Mouse (Mus musculus): ENCODE data around the gene Muc1. TPM values are rescaled to one million over a fixed set of nuclear protein-coding genes. Genes with fewer than 3 reads are reported as not detected.

Muc1 gene
- polyA plus RNA-seq, 1 experiment from 2014 or later: 64.2 TPM

DNA sequence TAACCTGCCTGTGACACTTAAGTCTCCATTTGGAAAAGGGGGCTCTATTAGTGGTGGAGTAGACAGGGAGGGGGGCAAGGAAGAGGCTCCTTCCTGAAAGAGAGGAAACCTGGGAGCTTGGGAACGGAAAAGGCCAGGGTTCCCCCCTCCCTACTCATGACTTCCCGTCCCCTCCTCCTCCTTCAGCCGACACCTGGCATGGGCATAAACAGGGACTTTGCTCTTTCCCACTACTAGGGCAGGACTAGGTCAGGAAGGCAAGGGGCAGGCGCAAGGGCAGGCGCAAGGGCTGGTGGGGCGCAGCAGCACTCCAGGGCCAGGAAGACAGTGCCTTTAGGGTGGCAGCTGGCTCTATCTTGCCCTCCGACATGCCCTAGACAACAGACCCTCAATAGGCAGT, 49.2 kb downstream of the Muc1 start:
- Histone ChIP-seq H3K4me2 (peak overlapping the region; percentile 96), H3K9me3 (no peaks in the 10 kb centered on the region), H3K36me3 (peaks cover 7% of the 10 kb centered on the region; the same call in 1 of the 2 replicates), H3K9ac (peak overlapping the region; percentile 73; the same call in 1 of the 2 replicates), H3K27ac (peak overlapping the region; percentile 90), H3K4me3 (replicated peaks) (peak overlapping the region; percentile 64), H3K4me1 (peaks cover 42% of the 10 kb centered on the region), H3K27me3 (replicated peaks) (no peaks in the 10 kb centered on the region)
- 36% methylated on average over 7 of the region's 7 CpGs for WGBS
- ATAC-seq (ENCODE audit: insufficient read depth, low FRiP score, low read depth): peak; percentile 11; the same call in 1 of the 2 replicates

DNA sequence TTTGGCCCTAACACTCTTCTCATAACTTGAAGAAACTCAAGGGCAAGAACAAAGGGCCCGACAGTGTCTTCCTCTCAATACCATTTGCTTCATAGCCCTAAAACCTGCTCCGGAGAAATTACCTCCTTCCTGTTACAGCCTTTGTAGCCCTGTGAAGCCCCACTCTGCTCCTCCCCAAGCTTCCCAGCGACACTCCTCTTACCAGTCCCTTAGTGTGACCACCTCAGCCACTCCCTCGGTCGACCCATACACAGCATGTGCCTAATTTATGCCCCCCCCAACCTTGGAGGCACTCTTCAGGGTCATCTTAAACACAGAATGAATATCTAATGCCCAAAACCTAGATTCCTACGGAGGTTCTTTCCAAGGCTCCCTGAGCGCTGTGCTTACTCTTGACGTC, 49.8 kb downstream of the Muc1 start:
- Histone ChIP-seq H3K4me2 (peak overlapping the region; percentile 96), H3K27ac (peak overlapping the region; percentile 90), H3K4me3 (replicated peaks) (peak overlapping the region; percentile 64), H3K27me3 (replicated peaks) (no peaks in the 10 kb centered on the region), H3K4me1 (peaks cover 42% of the 10 kb centered on the region), H3K9ac (peak overlapping the region; percentile 73; the same call in 1 of the 2 replicates), H3K9me3 (no peaks in the 10 kb centered on the region), H3K36me3 (peaks cover 7% of the 10 kb centered on the region; the same call in 1 of the 2 replicates)
- WGBS: 15% methylated on average over 8 of the region's 8 CpGs
- no peak for ATAC-seq (ENCODE audit: insufficient read depth, low FRiP score, low read depth)

DNA sequence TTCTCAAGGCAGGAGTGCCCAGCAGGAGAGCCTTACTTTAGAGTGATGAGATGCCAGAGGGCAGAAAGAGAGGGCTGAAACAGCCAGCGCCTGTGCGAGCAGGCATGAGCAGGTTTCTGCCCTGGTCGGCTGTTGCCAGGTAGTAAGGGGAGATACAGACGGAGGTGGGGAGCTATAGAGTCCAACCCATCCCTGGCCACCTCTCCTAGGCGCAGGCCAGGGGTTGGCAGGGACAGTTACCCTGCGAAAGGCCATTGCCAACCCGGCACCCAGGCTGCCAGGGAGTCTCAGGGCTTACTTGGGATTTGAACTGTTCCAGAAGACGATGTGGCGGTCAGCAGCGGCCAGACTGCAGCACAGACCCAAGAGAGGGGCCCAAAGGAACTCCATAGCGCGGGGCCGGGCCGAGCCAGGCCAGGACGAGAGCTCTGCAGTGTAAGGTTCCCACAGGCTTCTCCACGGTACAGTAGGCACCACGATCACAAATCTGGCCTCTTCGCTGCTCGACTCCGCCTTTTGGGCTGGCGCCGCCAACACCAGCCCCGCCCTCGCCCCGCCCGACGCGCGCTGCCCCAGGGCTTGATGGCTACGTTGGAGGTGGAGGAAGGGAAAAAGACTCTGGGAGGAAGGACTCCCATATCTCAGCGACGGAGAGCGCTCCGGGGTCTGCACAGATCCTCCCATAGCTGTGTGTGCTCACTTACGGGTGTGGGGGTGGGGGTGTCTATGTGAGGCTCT, 50.5 kb downstream of the Muc1 start:
- Histone ChIP-seq H3K9me3 (no peaks in the 10 kb centered on the region), H3K27me3 (replicated peaks) (no peaks in the 10 kb centered on the region), H3K36me3 (peaks cover 7% of the 10 kb centered on the region; the same call in 1 of the 2 replicates), H3K4me2 (peak overlapping the region; percentile 96), H3K27ac (peak overlapping the region; percentile 90), H3K9ac (peak overlapping the region; percentile 73), H3K4me3 (replicated peaks) (peak overlapping the region; percentile 64), H3K4me1 (peaks cover 42% of the 10 kb centered on the region)
- peak; percentile 69 for ATAC-seq (ENCODE audit: insufficient read depth, low FRiP score, low read depth)
- WGBS: under 1% methylated on average over 35 of the region's 35 CpGs

DNA sequence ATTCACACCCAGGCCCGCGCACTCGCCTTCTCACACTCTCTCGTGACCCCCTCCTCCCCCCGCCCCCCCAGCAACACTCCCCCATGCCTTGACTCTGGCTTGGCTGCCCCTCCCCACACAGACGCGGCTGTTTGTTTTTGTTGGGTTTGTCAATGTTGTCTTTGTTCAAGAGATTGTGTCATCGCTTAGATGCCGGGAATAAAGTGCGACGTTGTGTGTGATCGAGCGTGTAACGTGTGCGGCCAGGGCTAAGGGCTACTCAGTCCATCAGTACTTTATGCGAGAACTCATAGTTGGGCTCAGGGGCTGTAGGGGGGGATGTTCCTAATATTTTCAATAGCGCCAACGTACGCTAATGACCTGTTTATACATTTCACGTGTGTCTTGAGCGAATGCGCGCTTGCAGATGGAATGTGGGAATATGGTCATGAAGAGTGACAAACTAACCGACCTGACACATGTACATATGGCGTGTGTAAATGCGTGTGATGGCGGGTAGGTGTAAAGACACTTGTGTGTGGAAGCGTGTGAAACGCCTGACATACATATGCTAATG, 51.3 kb downstream of the Muc1 start:
- Histone ChIP-seq H3K27ac (peak overlapping the region; percentile 93), H3K36me3 (peaks cover 3% of the 10 kb centered on the region; the same call in 1 of the 2 replicates), H3K27me3 (replicated peaks) (no peaks in the 10 kb centered on the region), H3K4me2 (peak overlapping the region; percentile 96), H3K9ac (0 out of 2 replicates have a peak overlapping the region, but pooled peaks have one; percentile 73), H3K4me3 (replicated peaks) (peak overlapping the region; percentile 64), H3K4me1 (peaks cover 42% of the 10 kb centered on the region), H3K9me3 (no peaks in the 10 kb centered on the region)
- no peak for ATAC-seq (ENCODE audit: insufficient read depth, low FRiP score, low read depth)
- 1% methylated on average over 29 of the region's 29 CpGs for WGBS

DNA sequence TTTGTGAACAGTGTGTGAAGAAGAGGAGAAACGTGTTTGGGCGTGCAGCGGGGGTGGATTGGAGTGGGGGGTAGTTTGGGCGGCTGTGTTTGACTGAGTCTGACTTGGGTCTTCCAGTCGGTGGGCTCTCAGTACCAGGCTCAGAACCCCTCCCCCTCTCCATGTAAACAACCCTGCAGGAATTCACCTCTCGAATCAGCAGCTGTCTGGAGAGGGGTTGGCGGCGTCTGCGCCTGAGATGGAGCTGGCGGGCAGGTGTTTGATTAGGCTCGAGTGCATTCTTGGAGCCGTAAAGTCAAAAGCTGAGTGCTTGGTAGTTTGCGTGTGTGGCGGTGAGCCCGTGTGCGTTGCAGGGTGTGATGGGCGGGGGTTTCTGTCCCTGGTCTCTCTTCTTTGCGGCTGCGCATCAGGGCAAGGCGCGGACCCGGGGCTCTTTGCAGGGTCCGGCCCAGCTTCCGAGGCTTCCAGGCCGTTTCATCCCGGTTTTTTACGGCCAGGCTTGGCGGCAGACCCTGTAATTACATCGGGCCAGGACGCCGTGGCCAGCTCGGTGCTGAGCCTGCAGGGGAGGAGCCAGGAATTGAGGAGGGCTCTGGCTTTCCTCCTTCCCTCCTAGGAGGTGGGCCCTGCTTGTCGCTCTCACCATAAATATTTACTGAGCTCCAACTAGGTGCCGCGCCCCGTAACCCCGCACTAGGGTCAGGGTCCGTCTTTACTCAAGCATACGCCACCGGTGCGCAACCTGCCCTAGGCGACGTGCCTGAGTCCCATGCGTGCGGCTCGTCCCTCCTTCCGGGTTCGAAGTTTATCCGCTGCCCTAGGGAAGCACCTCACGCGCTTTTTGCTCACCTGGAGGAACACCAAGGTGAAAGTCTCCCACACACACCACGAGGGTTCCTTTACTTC, 52.0 kb downstream of the Muc1 start, which contains the start of gene Efna1:
TSS of gene Efna1 (minus strand) at position 537 of the 906 bp plus-strand sequence.
- under 1% methylated on average over 52 of the region's 52 CpGs for WGBS
- peak within 1 kb of the TSS; percentile 96 for H3K4me2 ChIP-seq
- H3K36me3 ChIP-seq: no peaks in the 10 kb centered on the region
- peaks cover 42% of the 10 kb centered on the region for H3K4me1 ChIP-seq
- peak within 1 kb of the TSS; percentile 73; the same call in 1 of the 2 replicates for H3K9ac ChIP-seq
- ATAC-seq (ENCODE audit: insufficient read depth, low FRiP score, low read depth): peak; percentile 61
- no peaks in the 10 kb centered on the region for H3K9me3 ChIP-seq
- H3K27me3 ChIP-seq (replicated peaks): no peaks in the 10 kb centered on the region
- H3K27ac ChIP-seq: peak within 1 kb of the TSS; percentile 93
- peak within 1 kb of the TSS; percentile 64 for H3K4me3 ChIP-seq (replicated peaks)

DNA sequence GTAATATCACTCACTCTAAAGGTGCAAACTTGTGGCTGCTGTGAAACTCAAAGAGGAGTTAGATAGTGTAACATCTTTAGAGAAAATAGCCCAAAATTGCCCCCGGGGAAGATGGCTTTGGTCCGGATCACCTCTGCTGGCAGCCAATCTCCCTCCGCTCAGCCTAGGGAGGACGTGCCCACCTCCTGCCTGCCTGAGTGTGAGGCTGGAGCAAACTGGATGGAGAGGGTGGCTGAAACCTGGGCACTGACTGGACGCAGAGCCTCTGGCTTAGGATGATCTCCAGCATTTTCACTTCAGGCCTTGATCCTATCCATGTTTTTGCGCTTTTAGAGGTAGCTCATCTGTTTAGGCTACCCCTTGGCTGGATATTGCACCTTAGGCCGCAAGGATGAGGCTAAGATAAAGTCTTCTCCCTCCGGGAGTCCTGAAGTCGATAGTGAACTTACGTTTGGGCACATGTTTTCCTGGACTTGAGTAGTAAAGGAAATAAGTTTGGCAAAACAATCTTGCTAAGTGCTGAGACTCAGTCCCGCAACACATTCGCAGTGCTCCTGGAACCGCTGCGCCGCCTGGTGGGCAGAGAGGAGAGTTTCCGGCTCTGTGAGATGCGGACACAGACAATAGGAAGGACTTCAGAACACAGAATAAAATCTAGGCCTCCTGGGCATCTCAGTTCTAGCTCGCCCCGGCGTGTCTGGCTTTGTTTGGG, 52.9 kb downstream of the Muc1 start:
- no peak overlapping the region for H3K9ac ChIP-seq
- peaks cover 42% of the 10 kb centered on the region for H3K4me1 ChIP-seq
- H3K4me2 ChIP-seq: peak overlapping the region; percentile 96
- no peaks in the 10 kb centered on the region for H3K36me3 ChIP-seq
- no peaks in the 10 kb centered on the region for H3K9me3 ChIP-seq
- ATAC-seq (ENCODE audit: insufficient read depth, low FRiP score, low read depth): no peak
- H3K27ac ChIP-seq: peak overlapping the region; percentile 93
- no peaks in the 10 kb centered on the region for H3K27me3 ChIP-seq (replicated peaks)
- H3K4me3 ChIP-seq (replicated peaks): peak overlapping the region; percentile 64
- WGBS: 15% methylated on average over 20 of the region's 20 CpGs

DNA sequence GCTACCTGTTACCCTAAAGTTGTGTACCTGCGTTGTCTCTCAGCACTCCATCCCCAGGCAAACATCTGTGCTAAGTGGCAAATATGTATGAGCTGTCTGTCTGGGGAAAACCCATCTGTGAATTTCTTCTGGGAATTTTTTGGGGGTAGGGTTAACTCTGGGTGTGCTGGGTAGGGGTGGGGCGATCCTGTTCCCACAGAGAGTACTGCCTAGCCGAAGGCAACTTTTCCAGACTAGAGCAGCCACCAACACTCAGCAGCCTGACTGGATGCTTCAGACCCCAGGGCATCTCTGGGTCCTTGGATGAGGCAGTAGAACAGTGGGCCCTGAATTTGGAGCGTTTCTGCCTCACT, 53.4 kb downstream of the Muc1 start:
- H3K27ac ChIP-seq: no peak overlapping the region
- no peak overlapping the region for H3K9ac ChIP-seq
- 23% methylated on average over 4 of the region's 4 CpGs for WGBS
- H3K4me3 ChIP-seq (replicated peaks): no peak overlapping the region
- H3K4me2 ChIP-seq: no peak overlapping the region
- no peaks in the 10 kb centered on the region for H3K36me3 ChIP-seq
- ATAC-seq (ENCODE audit: insufficient read depth, low FRiP score, low read depth): no peak
- H3K27me3 ChIP-seq (replicated peaks): no peaks in the 10 kb centered on the region
- H3K4me1 ChIP-seq: peaks cover 38% of the 10 kb centered on the region
- H3K9me3 ChIP-seq: no peaks in the 10 kb centered on the region

MicroRNAs within 50 kb of the gene (microRNA counts, 519-probe panel; counts per million panel counts)
- not detected for microRNA mmu-miR-92b

Small RNA genes lying within 50 kb of the gene (microRNA-seq; reads per million reads assigned to microRNA genes)
- gene Mir92b: 214 reads per million, percentile 60 among the genes with 10 or more reads in this experiment

Other genes starting within 250 kb of the Muc1 start
- gene Rusc1, start 135.7 kb upstream of the Muc1 start, polyA plus RNA-seq (2015; fragmentation: Nextera tagmentation; extraction: Ambion mirVana): 20.3 and 21.0 TPM in 2 replicates
- gene Gm43738, start 128.0 kb upstream of the Muc1 start, polyA plus RNA-seq (2015; fragmentation: Nextera tagmentation; extraction: Ambion mirVana): not detected in 2 replicates
- 324 and 331 TPM in 2 replicates for gene Fdps, start 127.1 kb upstream of the Muc1 start, polyA plus RNA-seq (2015; fragmentation: Nextera tagmentation; extraction: Ambion mirVana)
- gene Pklr, start 92.9 kb upstream of the Muc1 start, polyA plus RNA-seq (2015; fragmentation: Nextera tagmentation; extraction: Ambion mirVana): 16.4 and 19.9 TPM in 2 replicates
- gene Hcn3, start 68.9 kb upstream of the Muc1 start, polyA plus RNA-seq (2015; fragmentation: Nextera tagmentation; extraction: Ambion mirVana): 2.4 and 2.6 TPM in 2 replicates
- 26.3 and 26.7 TPM in 2 replicates for gene Clk2, start 64.3 kb upstream of the Muc1 start, polyA plus RNA-seq (2015; fragmentation: Nextera tagmentation; extraction: Ambion mirVana)
- 103 and 106 TPM in 2 replicates for gene Scamp3, start 51.6 kb upstream of the Muc1 start, polyA plus RNA-seq (2015; fragmentation: Nextera tagmentation; extraction: Ambion mirVana)
- gene Fam189b, start 45.9 kb upstream of the Muc1 start, polyA plus RNA-seq (2015; fragmentation: Nextera tagmentation; extraction: Ambion mirVana): 21.1 and 22.1 TPM in 2 replicates
- 40.1 and 41.2 TPM in 2 replicates for gene Gba, start 26.1 kb upstream of the Muc1 start, polyA plus RNA-seq (2015; fragmentation: Nextera tagmentation; extraction: Ambion mirVana)
- gene Thbs3, start 13.9 kb upstream of the Muc1 start, polyA plus RNA-seq (2015; fragmentation: Nextera tagmentation; extraction: Ambion mirVana): 29.0 and 29.2 TPM in 2 replicates
- 197 and 199 TPM in 2 replicates for gene Mtx1, start 2.0 kb upstream of the Muc1 start, polyA plus RNA-seq (2015; fragmentation: Nextera tagmentation; extraction: Ambion mirVana)
- gene Krtcap2, start 16.9 kb downstream of the Muc1 start, polyA plus RNA-seq (2015; fragmentation: Nextera tagmentation; extraction: Ambion mirVana): 374 and 406 TPM in 2 replicates
- 4.6 and 5.9 TPM in 2 replicates for gene Trim46, start 17.3 kb downstream of the Muc1 start, polyA plus RNA-seq (2015; fragmentation: Nextera tagmentation; extraction: Ambion mirVana)
- gene Dpm3, start 30.3 kb downstream of the Muc1 start, polyA plus RNA-seq (2015; fragmentation: Nextera tagmentation; extraction: Ambion mirVana): 129 and 132 TPM in 2 replicates
- 74.4 and 75.3 TPM in 2 replicates for gene Slc50a1, start 41.5 kb downstream of the Muc1 start, polyA plus RNA-seq (2015; fragmentation: Nextera tagmentation; extraction: Ambion mirVana)
- gene Efna1, start 52.1 kb downstream of the Muc1 start, polyA plus RNA-seq (2015; fragmentation: Nextera tagmentation; extraction: Ambion mirVana): 41.4 and 46.1 TPM in 2 replicates
- 9.5 and 9.6 TPM in 2 replicates for gene Efna3, start 93.9 kb downstream of the Muc1 start, polyA plus RNA-seq (2015; fragmentation: Nextera tagmentation; extraction: Ambion mirVana)
- gene Efna4, start 109.0 kb downstream of the Muc1 start, polyA plus RNA-seq (2015; fragmentation: Nextera tagmentation; extraction: Ambion mirVana): 17.9 and 19.4 TPM in 2 replicates
- 44.7 and 53.2 TPM in 2 replicates for gene Adam15, start 120.9 kb downstream of the Muc1 start, polyA plus RNA-seq (2015; fragmentation: Nextera tagmentation; extraction: Ambion mirVana)
- 0.30 and 0.67 TPM in 2 replicates for gene Dcst2, start 132.9 kb downstream of the Muc1 start, polyA plus RNA-seq (2015; fragmentation: Nextera tagmentation; extraction: Ambion mirVana)
- 0.30 and 0.52 TPM in 2 replicates for gene Dcst1, start 136.2 kb downstream of the Muc1 start, polyA plus RNA-seq (2015; fragmentation: Nextera tagmentation; extraction: Ambion mirVana)
- gene Zbtb7b, start 165.7 kb downstream of the Muc1 start, polyA plus RNA-seq (2015; fragmentation: Nextera tagmentation; extraction: Ambion mirVana): 7.8 and 7.9 TPM in 2 replicates
- gene Lenep, start 173.7 kb downstream of the Muc1 start, polyA plus RNA-seq (2015; fragmentation: Nextera tagmentation; extraction: Ambion mirVana): not detected in 2 replicates
- gene Flad1, start 182.8 kb downstream of the Muc1 start, polyA plus RNA-seq (2015; fragmentation: Nextera tagmentation; extraction: Ambion mirVana): 23.6 and 29.4 TPM in 2 replicates
- 409 and 450 TPM in 2 replicates for gene Cks1b, start 189.3 kb downstream of the Muc1 start, polyA plus RNA-seq (2015; fragmentation: Nextera tagmentation; extraction: Ambion mirVana)
- gene Shc1, start 189.4 kb downstream of the Muc1 start, polyA plus RNA-seq (2015; fragmentation: Nextera tagmentation; extraction: Ambion mirVana): 84.6 and 103 TPM in 2 replicates
- 35.1 and 37.1 TPM in 2 replicates for gene Pygo2, start 201.2 kb downstream of the Muc1 start, polyA plus RNA-seq (2015; fragmentation: Nextera tagmentation; extraction: Ambion mirVana)
- gene Pbxip1, start 207.6 kb downstream of the Muc1 start, polyA plus RNA-seq (2015; fragmentation: Nextera tagmentation; extraction: Ambion mirVana): 39.9 and 40.1 TPM in 2 replicates
- gene Pmvk, start 225.5 kb downstream of the Muc1 start, polyA plus RNA-seq (2015; fragmentation: Nextera tagmentation; extraction: Ambion mirVana): 55.3 and 60.1 TPM in 2 replicates